Mouse (Mus musculus) lung, embryonic 16.5 days (tissue): ENCODE measurements around the gene Cdc42se2. TPM values are rescaled to one million over a fixed set of nuclear protein-coding genes. Genes with fewer than 3 reads are reported as not detected.
A peak's percentile ranks its signal among the peaks of the same experiment; 100 is the strongest.

Source experiments
- ATAC-seq: fragments of 200-750 bp; cut with Nextera tagmentation; 2 replicates; pipeline ENCODE4 v1.8.0; 2017; ENCODE audit warnings: low read depth, mild to moderate bottlenecking, moderate library complexity
- H3K27ac ChIP-seq: fragments of 300-500 bp; sonication (generic); 2 replicates; pipeline ENCODE4 v1.5.1; 2014; ENCODE audit warnings: mild to moderate bottlenecking, control low read depth, low read length
- H3K27me3 ChIP-seq: fragments of 300-500 bp; sonication (generic); 2 replicates; pipeline ENCODE4 v1.6.1; 2014; ENCODE audit warnings: low read depth, low read length, mixed read lengths; ENCODE audit not compliant: control insufficient read depth, insufficient read depth
- H3K36me3 ChIP-seq: fragments of 300-500 bp; sonication (generic); 2 replicates; pipeline ENCODE4 v1.6.1; 2014; ENCODE audit warnings: low read length; ENCODE audit not compliant: control insufficient read depth, insufficient read depth
- H3K4me1 ChIP-seq: fragments of 300-500 bp; sonication (generic); replicated peaks from 2 replicates; pipeline ENCODE4 v1.6.1; 2014; ENCODE audit warnings: low read length, mixed read lengths; ENCODE audit not compliant: control insufficient read depth, insufficient read depth
- H3K4me2 ChIP-seq: fragments of 300-500 bp; sonication (generic); 2 replicates; pipeline ENCODE4 v1.6.1; 2014; ENCODE audit warnings: low read depth, low read length, control low read depth
- H3K4me3 ChIP-seq: fragments of 300-500 bp; sonication (generic); 2 replicates; pipeline ENCODE4 v1.5.1; 2014; ENCODE audit warnings: mild to moderate bottlenecking, low read length, control low read depth
- H3K9ac ChIP-seq: fragments of 300-500 bp; sonication (generic); 2 replicates; pipeline ENCODE4 v1.6.1; 2014; ENCODE audit warnings: low read length, control low read depth
- H3K9me3 ChIP-seq: fragments of 300-500 bp; sonication (generic); 2 replicates; pipeline ENCODE4 v1.6.1; 2016; ENCODE audit warnings: low read length; ENCODE audit not compliant: control insufficient read depth
- WGBS: fragments of 180-500 bp; shearing (Covaris S2); extraction: QIAGEN DNeasy Blood & Tissue Kit; methylation state at CpG from one replicate; pipeline ENCODE4 v1.1.7; 2014; 5-methylcytosine and 5-hydroxymethylcytosine counted together
- polyA plus RNA-seq: library from polyadenylated mRNA; unstranded; fragments of >200 nt; fragmentation: Nextera tagmentation; extraction: Ambion mirVana; gene quantifications from 2 replicates; pipeline ENCODE4 v1.2.1, GENCODE M21; 2015

Gene Cdc42se2
- polyA plus RNA-seq, 1 experiment from 2014 or later, result 69.7 TPM

- Histone ChIP-seq H3K27ac (no peak overlapping the region), H3K27me3 (no peaks in the 10 kb centered on the region), H3K9ac (no peak overlapping the region), H3K9me3 (no peaks in the 10 kb centered on the region), H3K36me3 (no peaks in the 10 kb centered on the region; the same call in 1 of the 2 replicates), H3K4me1 (no peaks in the 10 kb centered on the region; the same call in 1 of the 2 replicates), H3K4me3 (no peak overlapping the region), H3K4me2 (no peak overlapping the region)
- no peak for ATAC-seq
- 84% methylated on average over 3 of the region's 3 CpGs for WGBS
These were observed 58.2 kb downstream of the Cdc42se2 start for GRCm38 (mm10) chr11:54729311-54729710.

DNA sequence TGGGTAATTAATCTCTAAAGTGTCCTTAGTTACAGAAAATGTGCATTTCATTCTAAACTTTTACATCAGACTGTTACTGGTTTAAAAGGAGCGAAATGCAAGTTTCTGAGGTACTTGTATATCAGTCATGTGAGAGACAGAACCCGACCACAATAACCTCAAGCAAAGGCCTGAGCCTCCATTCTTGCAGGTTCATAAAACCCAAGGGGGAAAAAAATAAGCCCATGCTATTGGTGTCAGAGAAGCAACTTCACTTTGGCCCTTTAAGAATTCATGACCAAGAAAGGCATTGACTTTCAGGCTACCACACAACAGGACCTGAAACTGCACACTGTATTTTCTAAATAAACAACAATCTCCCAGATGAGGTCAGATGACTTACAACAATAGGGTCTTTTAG is 59.1 kb downstream of the Cdc42se2 start:
- no peak for ATAC-seq

GRCm38 (mm10) chr11:54727327-54727901 is 60.1 kb downstream of the Cdc42se2 start:
- ATAC-seq, result peak; percentile 61
- Histone ChIP-seq H3K27ac (peak overlapping the region; percentile 5; the same call in 1 of the 2 replicates), H3K4me2 (no peak overlapping the region), H3K9ac (no peak overlapping the region), H3K4me1 (no peaks in the 10 kb centered on the region; the same call in 1 of the 2 replicates), H3K4me3 (no peak overlapping the region), H3K36me3 (peaks cover 2% of the 10 kb centered on the region), H3K9me3 (no peaks in the 10 kb centered on the region), H3K27me3 (no peaks in the 10 kb centered on the region)
- 47% methylated on average over 5 of the region's 5 CpGs for WGBS

More for the DNA sequence above, 59.1 kb downstream of the Cdc42se2 start:
- no peak overlapping the region for H3K9ac ChIP-seq
- no peak overlapping the region for H3K4me3 ChIP-seq
- 91% methylated on average over 2 of the region's 2 CpGs for WGBS
- no peak overlapping the region for H3K4me2 ChIP-seq
- no peaks in the 10 kb centered on the region for H3K9me3 ChIP-seq
- H3K36me3 ChIP-seq, result peaks cover under 1% of the 10 kb centered on the region; the same call in 1 of the 2 replicates
- no peaks in the 10 kb centered on the region for H3K27me3 ChIP-seq
- no peak overlapping the region for H3K27ac ChIP-seq
- H3K4me1 ChIP-seq, result no peaks in the 10 kb centered on the region; the same call in 1 of the 2 replicates

GRCm38 (mm10) chr11:54726571-54727062 is 60.9 kb downstream of the Cdc42se2 start:
- H3K4me3 ChIP-seq, result no peak overlapping the region
- WGBS, result 58% methylated on average over 3 of the region's 3 CpGs
- no peaks in the 10 kb centered on the region for H3K9me3 ChIP-seq
- H3K27ac ChIP-seq, result no peak overlapping the region
- no peak overlapping the region for H3K9ac ChIP-seq
- no peaks in the 10 kb centered on the region for H3K27me3 ChIP-seq
- H3K4me1 ChIP-seq, result no peaks in the 10 kb centered on the region; the same call in 1 of the 2 replicates
- peaks cover 5% of the 10 kb centered on the region for H3K36me3 ChIP-seq
- ATAC-seq, result no peak
- H3K4me2 ChIP-seq, result no peak overlapping the region

GRCm38 (mm10) chr11:54724353-54725034 is 63.0 kb downstream of the Cdc42se2 start:
- Histone ChIP-seq H3K9ac (no peak overlapping the region), H3K27me3 (no peaks in the 10 kb centered on the region), H3K4me1 (no peaks in the 10 kb centered on the region; the same call in 1 of the 2 replicates), H3K27ac (no peak overlapping the region), H3K4me3 (no peak overlapping the region), H3K9me3 (no peaks in the 10 kb centered on the region), H3K36me3 (peaks cover 8% of the 10 kb centered on the region), H3K4me2 (no peak overlapping the region)
- WGBS, result 80% methylated on average over 4 of the region's 4 CpGs
- 0 out of 2 replicates have a peak, but pooled peaks have one; percentile 10 for ATAC-seq

DNA sequence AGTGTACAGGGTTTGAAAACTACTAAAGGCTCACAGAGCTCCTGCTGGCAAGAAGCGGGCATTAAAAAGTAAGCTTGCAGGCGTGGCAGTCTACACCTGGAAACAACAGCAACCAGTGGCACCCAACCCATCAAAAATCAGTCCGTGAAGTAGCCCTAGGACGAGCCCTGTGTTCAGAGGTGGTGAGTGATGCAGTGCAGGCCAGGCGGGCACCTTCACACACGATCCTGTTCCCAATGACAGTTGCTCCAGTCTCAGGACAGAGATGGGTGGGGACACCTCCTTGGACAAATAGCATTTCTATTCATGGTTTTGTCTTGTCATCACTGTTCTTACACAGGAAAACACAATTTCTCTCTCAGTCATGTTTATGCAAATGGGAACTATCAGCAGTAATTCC is 65.4 kb downstream of the Cdc42se2 start:
- H3K4me2 ChIP-seq, result no peak overlapping the region
- no peaks in the 10 kb centered on the region for H3K27me3 ChIP-seq
- no peaks in the 10 kb centered on the region; the same call in 1 of the 2 replicates for H3K4me1 ChIP-seq
- ATAC-seq, result no peak
- 81% methylated on average over 6 of the region's 6 CpGs for WGBS
- no peak overlapping the region for H3K4me3 ChIP-seq
- H3K27ac ChIP-seq, result no peak overlapping the region
- no peaks in the 10 kb centered on the region for H3K9me3 ChIP-seq
- H3K9ac ChIP-seq, result no peak overlapping the region
- peaks cover 14% of the 10 kb centered on the region for H3K36me3 ChIP-seq

GRCm38 (mm10) chr11:54718601-54719000 is 68.9 kb downstream of the Cdc42se2 start:
- H3K36me3 ChIP-seq, result peaks cover 20% of the 10 kb centered on the region
- no peak for ATAC-seq
- H3K4me3 ChIP-seq, result no peak overlapping the region
- no peaks in the 10 kb centered on the region for H3K9me3 ChIP-seq
- no peaks in the 10 kb centered on the region for H3K27me3 ChIP-seq
- no peak overlapping the region for H3K4me2 ChIP-seq
- WGBS, result 85% methylated on average over 3 of the region's 3 CpGs
- H3K9ac ChIP-seq, result no peak overlapping the region
- no peak overlapping the region for H3K27ac ChIP-seq
- no peaks in the 10 kb centered on the region for H3K4me1 ChIP-seq

- Histone ChIP-seq H3K9ac (no peak overlapping the region), H3K36me3 (peaks cover 18% of the 10 kb centered on the region), H3K4me1 (no peaks in the 10 kb centered on the region), H3K27me3 (no peaks in the 10 kb centered on the region), H3K27ac (no peak overlapping the region), H3K4me2 (no peak overlapping the region), H3K4me3 (no peak overlapping the region), H3K9me3 (no peaks in the 10 kb centered on the region)
- 80% methylated on average over 3 of the region's 3 CpGs for WGBS
- no peak for ATAC-seq
These were observed 69.6 kb downstream of the Cdc42se2 start for GRCm38 (mm10) chr11:54717893-54718292.

- Histone ChIP-seq H3K9ac (no peak overlapping the region), H3K9me3 (no peaks in the 10 kb centered on the region), H3K27me3 (no peaks in the 10 kb centered on the region), H3K4me3 (no peak overlapping the region), H3K36me3 (peaks cover 6% of the 10 kb centered on the region), H3K27ac (no peak overlapping the region), H3K4me2 (no peak overlapping the region), H3K4me1 (no peaks in the 10 kb centered on the region)
- ATAC-seq, result no peak
- 55% methylated on average over 2 of the region's 2 CpGs for WGBS
These were observed 74.6 kb downstream of the Cdc42se2 start for GRCm38 (mm10) chr11:54712849-54713248.
